Mouse (Mus musculus) forebrain, embryonic 13.5 days (tissue): ENCODE measurements around the gene Lrmda. TPM values are rescaled to one million over a fixed set of nuclear protein-coding genes. Genes with fewer than 3 reads are reported as not detected.

ENCODE experiments used
- ATAC-seq: fragments of 200-750 bp; cut with Nextera tagmentation; 2 replicates; pipeline ENCODE4 v1.8.0; 2017
- H3K27ac ChIP-seq: fragments of 300-500 bp; sonication (generic); 2 replicates; pipeline ENCODE4 v1.5.1; 2015; ENCODE audit warnings: inconsistent platforms, mild to moderate bottlenecking, moderate library complexity
- H3K27me3 ChIP-seq: fragments of 300-500 bp; sonication (generic); 2 replicates; pipeline ENCODE4 v1.6.1; 2015; ENCODE audit warnings: mild to moderate bottlenecking, inconsistent platforms
- H3K36me3 ChIP-seq: fragments of 300-500 bp; sonication (generic); 2 replicates; pipeline ENCODE4 v1.6.1; 2015; ENCODE audit warnings: mild to moderate bottlenecking, inconsistent platforms; ENCODE audit not compliant: poor library complexity, severe bottlenecking
- H3K4me1 ChIP-seq: fragments of 300-500 bp; sonication (generic); 2 replicates; pipeline ENCODE4 v1.6.1; 2015; ENCODE audit warnings: inconsistent platforms
- H3K4me2 ChIP-seq: fragments of 300-500 bp; sonication (generic); 2 replicates; pipeline ENCODE4 v1.6.1; 2015; ENCODE audit warnings: inconsistent platforms, mild to moderate bottlenecking, moderate library complexity
- H3K4me3 ChIP-seq: fragments of 300-500 bp; sonication (generic); 2 replicates; pipeline ENCODE4 v1.5.1; 2015; ENCODE audit warnings: mild to moderate bottlenecking, inconsistent platforms
- H3K9ac ChIP-seq: fragments of 300-500 bp; sonication (generic); 2 replicates; pipeline ENCODE4 v1.6.1; 2015; ENCODE audit warnings: mild to moderate bottlenecking, inconsistent platforms
- H3K9me3 ChIP-seq: fragments of 300-500 bp; sonication (generic); replicated peaks from 2 replicates; pipeline ENCODE4 v1.6.1; 2016; ENCODE audit warnings: inconsistent platforms
- whole genome bisulfite sequencing: fragments of 180-500 bp; shearing (Covaris S2); methylation state at CpG from one replicate; pipeline ENCODE4 v1.1.7; 2015; 5-methylcytosine and 5-hydroxymethylcytosine counted together
- polyA plus RNA-seq: library from polyadenylated mRNA; unstranded; fragments of >200 nt; fragmentation: Nextera tagmentation; extraction: Ambion mirVana; gene quantifications from 2 replicates; pipeline ENCODE4 v1.2.1, GENCODE M21; 2015

The Lrmda gene
- polyA plus RNA-seq, 1 experiment from 2014 or later, result not detected

DNA sequence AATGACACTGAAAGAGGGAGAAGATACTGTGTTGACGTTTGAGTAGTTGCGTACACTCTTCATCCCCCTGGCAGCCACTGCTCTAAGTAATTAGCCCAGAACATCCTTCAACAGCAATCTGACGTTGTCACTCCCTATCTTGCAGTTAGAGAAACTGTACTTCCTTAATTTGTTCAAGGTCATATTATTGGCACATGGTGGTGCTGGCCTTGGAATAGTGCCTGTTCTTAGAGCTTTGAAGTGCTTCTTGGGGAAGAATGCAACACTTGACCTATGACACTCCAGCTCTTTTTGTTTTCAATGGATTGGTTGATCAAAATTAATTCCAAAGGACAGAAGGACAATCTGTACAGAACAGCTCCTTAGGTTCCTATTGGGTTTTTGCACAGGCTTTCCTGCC, 514.0 kb downstream of the Lrmda start:
- H3K27ac ChIP-seq, result no peak overlapping the region
- no peaks in the 10 kb centered on the region for H3K36me3 ChIP-seq
- H3K4me2 ChIP-seq, result no peak overlapping the region
- no peak for ATAC-seq
- no peaks in the 10 kb centered on the region for H3K9me3 ChIP-seq
- H3K27me3 ChIP-seq, result no peaks in the 10 kb centered on the region
- H3K9ac ChIP-seq, result no peak overlapping the region
- H3K4me1 ChIP-seq, result no peaks in the 10 kb centered on the region
- H3K4me3 ChIP-seq, result no peak overlapping the region
- 87% methylated on average over 3 of the region's 3 CpGs for WGBS

DNA sequence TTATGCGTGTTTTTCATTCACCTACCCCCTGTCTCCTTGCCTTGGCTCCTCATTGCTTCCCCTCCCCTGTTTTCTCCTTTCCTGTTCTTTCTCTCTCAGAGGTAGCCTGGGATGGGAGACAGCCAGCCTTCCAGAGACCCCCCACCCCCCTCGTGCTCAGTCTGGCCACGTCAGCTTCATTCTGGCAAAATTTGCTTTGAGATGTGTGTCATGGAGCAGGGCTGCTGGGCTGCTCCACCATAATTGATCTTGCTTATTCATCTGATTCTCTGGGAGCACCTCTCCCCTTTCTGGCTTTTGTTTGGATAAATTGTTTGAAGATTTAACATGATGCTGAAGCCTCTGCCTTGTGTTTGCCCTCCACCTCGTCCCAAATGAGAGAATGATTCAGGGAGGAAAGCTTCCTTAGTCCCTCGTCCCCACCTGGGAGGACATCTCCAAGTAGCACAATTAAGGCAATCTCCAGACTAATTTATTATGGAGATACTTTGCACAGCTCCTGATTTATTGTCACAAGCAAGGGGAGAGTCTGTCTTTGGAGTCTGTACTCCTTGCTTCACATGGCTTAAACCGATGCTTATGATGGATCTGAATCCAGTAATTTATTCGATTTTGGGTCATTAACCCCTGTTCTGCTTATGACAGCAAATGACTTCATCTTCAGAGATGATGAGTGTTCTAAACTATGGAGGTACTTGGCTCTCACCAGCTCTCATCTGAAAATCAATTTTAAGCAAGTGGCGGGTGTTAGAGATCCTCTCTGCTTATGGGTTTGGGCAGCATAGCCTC, 526.6 kb downstream of the Lrmda start:
- Histone ChIP-seq H3K9me3 (no peaks in the 10 kb centered on the region), H3K9ac (no peak overlapping the region), H3K27ac (no peak overlapping the region), H3K36me3 (no peaks in the 10 kb centered on the region), H3K4me2 (no peak overlapping the region), H3K4me1 (peaks cover 22% of the 10 kb centered on the region), H3K27me3 (peaks cover 18% of the 10 kb centered on the region), H3K4me3 (no peak overlapping the region)
- 36% methylated on average over 8 of the region's 8 CpGs for WGBS
- no peak for ATAC-seq

DNA sequence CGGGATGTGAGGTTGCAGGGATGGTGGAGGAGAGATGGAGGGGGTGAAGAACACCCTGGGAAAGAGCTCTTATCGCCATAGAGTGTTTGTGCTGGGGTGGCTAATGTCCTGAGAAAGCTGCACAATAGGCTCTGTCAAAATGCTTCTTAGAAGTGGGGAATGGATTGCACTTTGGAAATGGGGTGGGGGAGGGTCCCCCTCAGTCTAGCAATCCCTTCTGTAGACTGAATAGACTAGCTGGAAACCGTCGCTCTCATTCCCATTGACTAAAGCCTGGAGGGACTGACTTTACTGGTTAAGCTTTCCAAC, 527.1 kb downstream of the Lrmda start:
- no peak overlapping the region for H3K4me3 ChIP-seq
- H3K27ac ChIP-seq, result no peak overlapping the region
- no peak for ATAC-seq
- no peak overlapping the region for H3K4me2 ChIP-seq
- peaks cover 18% of the 10 kb centered on the region for H3K27me3 ChIP-seq
- H3K4me1 ChIP-seq, result peaks cover 22% of the 10 kb centered on the region
- 25% methylated on average over 4 of the region's 4 CpGs for WGBS
- H3K36me3 ChIP-seq, result no peaks in the 10 kb centered on the region
- no peak overlapping the region for H3K9ac ChIP-seq
- H3K9me3 ChIP-seq, result no peaks in the 10 kb centered on the region

DNA sequence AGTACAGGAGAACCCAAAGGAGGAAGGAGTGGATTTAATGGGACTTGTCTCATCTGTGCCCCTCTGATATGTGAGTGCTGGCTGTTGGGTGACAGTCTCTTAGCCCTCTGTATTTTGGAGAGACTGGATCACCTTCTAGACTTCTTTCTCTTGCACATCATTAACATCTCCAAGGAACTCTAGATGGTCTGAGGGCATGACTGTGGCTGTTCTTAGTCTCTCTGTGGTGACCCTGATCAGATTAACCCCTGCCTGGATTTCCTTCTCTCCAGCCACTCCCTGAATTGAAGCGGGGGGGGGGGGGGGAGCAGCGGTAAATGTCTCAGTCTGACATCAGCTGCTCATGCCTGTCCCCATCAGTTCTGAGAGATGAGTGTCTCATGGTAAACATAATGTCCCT, 528.8 kb downstream of the Lrmda start:
- H3K9ac ChIP-seq, result no peak overlapping the region
- no peak overlapping the region for H3K4me3 ChIP-seq
- peaks cover 19% of the 10 kb centered on the region for H3K27me3 ChIP-seq
- H3K36me3 ChIP-seq, result no peaks in the 10 kb centered on the region
- no peak overlapping the region for H3K4me2 ChIP-seq
- no peak overlapping the region for H3K27ac ChIP-seq
- ATAC-seq, result no peak
- no peaks in the 10 kb centered on the region for H3K9me3 ChIP-seq
- 17% methylated on average over 2 of the region's 2 CpGs for WGBS
- peaks cover 29% of the 10 kb centered on the region for H3K4me1 ChIP-seq

DNA sequence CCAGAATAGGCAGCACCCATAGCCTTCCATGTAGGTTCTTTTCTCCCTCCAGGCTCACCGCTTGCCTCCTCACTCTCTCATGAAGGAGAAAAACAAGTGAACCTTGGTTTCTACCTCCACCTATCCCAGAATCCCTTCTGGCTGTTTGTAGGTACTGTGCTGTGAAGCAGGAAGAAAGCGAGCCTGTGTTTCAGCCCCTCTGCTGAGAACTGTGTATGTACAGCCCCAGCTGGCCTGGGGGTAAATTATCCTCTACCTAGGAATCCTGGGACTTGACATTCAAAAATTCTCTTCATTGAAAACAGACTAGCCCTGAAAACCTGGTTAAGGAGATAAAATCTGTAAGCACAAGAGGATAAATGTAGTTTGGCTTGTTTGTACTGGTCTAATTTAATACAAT, 529.7 kb downstream of the Lrmda start:
- no peak overlapping the region for H3K9ac ChIP-seq
- H3K4me2 ChIP-seq, result no peak overlapping the region
- H3K4me3 ChIP-seq, result no peak overlapping the region
- peaks cover 26% of the 10 kb centered on the region for H3K27me3 ChIP-seq
- H3K4me1 ChIP-seq, result peaks cover 29% of the 10 kb centered on the region
- no peak for ATAC-seq
- no peaks in the 10 kb centered on the region for H3K36me3 ChIP-seq
- no peak overlapping the region for H3K27ac ChIP-seq
- H3K9me3 ChIP-seq, result no peaks in the 10 kb centered on the region
- 87% methylated on average over 2 of the region's 2 CpGs for WGBS

DNA sequence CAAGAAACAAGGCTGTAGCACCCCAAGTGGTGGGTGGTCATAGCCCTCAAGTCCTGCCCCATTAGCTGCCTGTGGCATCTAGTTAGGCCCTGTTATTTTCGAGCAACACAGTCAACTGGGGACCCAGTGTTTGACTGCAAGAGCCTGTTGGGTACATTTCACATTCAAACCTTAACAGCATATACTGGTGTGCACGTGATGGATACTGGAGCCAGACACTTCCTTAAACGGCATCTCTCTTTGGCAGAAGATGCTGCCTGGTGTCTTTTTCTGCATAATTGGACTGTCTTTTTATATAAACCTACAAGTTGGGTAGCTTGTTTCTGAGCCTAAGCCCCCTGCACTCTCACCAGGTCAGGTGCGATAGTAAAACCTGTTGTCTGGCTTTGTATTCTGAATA, 532.8 kb downstream of the Lrmda start:
- Histone ChIP-seq H3K36me3 (no peaks in the 10 kb centered on the region), H3K4me2 (no peak overlapping the region), H3K4me3 (no peak overlapping the region), H3K4me1 (peaks cover 8% of the 10 kb centered on the region; the same call in 1 of the 2 replicates), H3K9me3 (no peaks in the 10 kb centered on the region), H3K9ac (no peak overlapping the region), H3K27ac (no peak overlapping the region), H3K27me3 (peaks cover 36% of the 10 kb centered on the region)
- WGBS, result 15% methylated on average over 4 of the region's 4 CpGs
- ATAC-seq, result peak; percentile 51; the same call in 1 of the 2 replicates

DNA sequence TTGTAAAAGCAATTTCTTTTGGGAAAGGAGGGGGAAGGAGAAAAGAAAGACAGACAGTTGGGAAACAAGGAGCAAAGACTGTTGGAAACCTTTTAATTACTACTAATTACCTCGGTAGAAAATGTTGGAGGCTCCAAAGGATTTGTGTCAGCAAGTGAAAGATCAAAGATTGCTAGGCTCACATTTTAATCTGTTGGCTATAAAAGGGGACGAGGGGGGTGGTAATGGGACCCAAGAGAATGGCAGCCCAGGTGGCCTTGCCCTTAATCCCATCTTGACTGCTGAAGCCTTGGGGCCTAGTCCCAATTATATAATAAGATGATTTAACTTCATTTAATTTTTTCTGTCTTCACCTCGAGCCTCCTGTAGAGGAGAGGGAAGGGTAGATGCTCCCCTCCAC, 533.3 kb downstream of the Lrmda start:
- Histone ChIP-seq H3K4me1 (peaks cover 8% of the 10 kb centered on the region; the same call in 1 of the 2 replicates), H3K27ac (no peak overlapping the region), H3K4me3 (no peak overlapping the region), H3K36me3 (no peaks in the 10 kb centered on the region), H3K27me3 (peaks cover 31% of the 10 kb centered on the region), H3K9me3 (no peaks in the 10 kb centered on the region), H3K9ac (no peak overlapping the region), H3K4me2 (no peak overlapping the region)
- WGBS, result 5% methylated on average over 3 of the region's 3 CpGs
- no peak for ATAC-seq

DNA sequence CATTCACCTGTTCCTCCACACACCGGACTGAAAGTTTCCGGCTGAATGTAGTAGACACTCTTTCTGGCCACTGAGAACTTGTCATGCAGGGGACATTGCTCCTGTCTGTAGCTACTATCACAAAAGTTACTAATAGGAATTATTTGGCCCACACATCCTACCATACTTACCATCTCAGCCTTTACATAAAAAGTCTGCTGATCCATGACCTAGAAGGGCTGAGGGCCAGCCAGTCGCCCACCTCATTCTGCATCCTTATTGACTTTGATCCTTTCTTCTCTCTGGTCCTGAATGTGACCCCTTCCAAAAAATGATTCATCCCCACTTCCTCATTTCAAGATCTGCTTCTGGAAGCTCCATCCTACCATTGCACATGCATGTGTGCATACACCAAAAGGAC, 534.2 kb downstream of the Lrmda start:
- no peak overlapping the region for H3K4me3 ChIP-seq
- no peak for ATAC-seq
- H3K9me3 ChIP-seq, result no peaks in the 10 kb centered on the region
- no peak overlapping the region for H3K27ac ChIP-seq
- H3K4me1 ChIP-seq, result peaks cover 8% of the 10 kb centered on the region; the same call in 1 of the 2 replicates
- no peak overlapping the region for H3K9ac ChIP-seq
- WGBS, result 85% methylated on average over 3 of the region's 3 CpGs
- H3K27me3 ChIP-seq, result peaks cover 29% of the 10 kb centered on the region
- H3K36me3 ChIP-seq, result no peaks in the 10 kb centered on the region
- no peak overlapping the region for H3K4me2 ChIP-seq

DNA sequence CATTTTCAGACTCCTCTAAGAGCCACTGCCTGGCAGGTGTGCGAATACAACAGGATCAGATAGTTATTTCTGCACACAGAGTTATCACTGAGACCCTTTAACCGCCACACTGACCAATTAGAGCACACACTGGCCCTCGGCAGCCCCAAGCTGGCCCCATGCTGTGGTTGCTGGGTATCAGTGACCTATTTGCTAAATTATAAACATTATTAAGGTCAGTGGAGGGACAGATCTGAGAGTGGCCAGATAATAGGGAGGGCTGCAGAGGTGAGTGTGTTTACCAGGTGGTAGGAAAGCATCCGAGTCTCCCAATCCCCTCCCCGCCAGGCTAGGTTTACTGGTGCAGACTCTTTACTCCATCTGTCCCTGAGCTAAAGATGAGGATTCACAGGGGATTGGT, 553.0 kb downstream of the Lrmda start:
- 59% methylated on average over 5 of the region's 5 CpGs for WGBS
- H3K4me3 ChIP-seq, result no peak overlapping the region
- no peak overlapping the region for H3K27ac ChIP-seq
- H3K4me2 ChIP-seq, result no peak overlapping the region
- peaks cover 28% of the 10 kb centered on the region for H3K4me1 ChIP-seq
- no peak overlapping the region for H3K9ac ChIP-seq
- H3K27me3 ChIP-seq, result peaks cover 52% of the 10 kb centered on the region
- no peak for ATAC-seq
- H3K36me3 ChIP-seq, result no peaks in the 10 kb centered on the region
- no peaks in the 10 kb centered on the region for H3K9me3 ChIP-seq

DNA sequence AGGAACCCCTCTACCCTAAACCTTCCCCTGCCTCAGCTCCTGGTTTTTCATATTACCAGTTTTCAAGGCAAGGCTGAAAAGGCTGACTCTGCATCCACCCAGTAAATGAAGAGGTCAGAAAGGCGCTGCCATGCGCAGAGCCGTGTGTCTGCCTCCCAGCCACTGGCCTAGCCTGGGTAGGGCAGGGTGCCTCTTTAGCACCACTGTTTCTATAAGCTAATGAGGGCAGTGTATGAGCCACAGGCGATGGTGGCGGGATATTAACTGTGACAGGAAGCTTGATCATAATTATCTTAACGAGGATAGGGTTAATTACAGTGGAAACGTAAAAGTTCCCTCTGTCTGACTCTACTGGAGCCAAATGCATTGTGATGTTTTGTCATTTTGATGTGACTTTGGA, 554.1 kb downstream of the Lrmda start:
- Histone ChIP-seq H3K4me3 (no peak overlapping the region), H3K27ac (no peak overlapping the region), H3K9me3 (no peaks in the 10 kb centered on the region), H3K4me1 (peaks cover 33% of the 10 kb centered on the region), H3K36me3 (no peaks in the 10 kb centered on the region), H3K27me3 (peaks cover 59% of the 10 kb centered on the region), H3K4me2 (no peak overlapping the region), H3K9ac (no peak overlapping the region)
- 57% methylated on average over 7 of the region's 7 CpGs for WGBS
- ATAC-seq, result no peak

DNA sequence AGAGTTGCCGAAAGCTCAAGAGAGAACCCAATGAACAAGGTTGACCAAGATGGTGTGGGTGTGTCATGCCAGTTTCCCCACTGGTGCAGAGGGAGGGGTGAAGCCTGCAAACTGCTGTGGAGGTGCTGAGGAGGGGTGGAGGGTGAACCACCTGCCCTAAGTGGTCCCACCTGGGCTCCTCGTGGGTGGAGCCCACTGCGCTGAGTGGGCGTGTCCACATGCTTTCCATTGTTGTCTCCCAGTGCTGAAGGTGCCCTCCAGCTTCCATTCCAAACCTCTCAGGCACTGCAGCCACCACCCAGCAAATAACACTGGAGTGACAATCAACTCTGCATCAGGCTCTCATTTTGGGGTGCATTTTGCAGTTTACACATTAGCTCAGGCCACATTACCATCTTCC, 554.5 kb downstream of the Lrmda start:
- no peak for ATAC-seq
- Histone ChIP-seq H3K27ac (no peak overlapping the region), H3K9me3 (no peaks in the 10 kb centered on the region), H3K4me3 (no peak overlapping the region), H3K4me1 (peaks cover 33% of the 10 kb centered on the region), H3K36me3 (no peaks in the 10 kb centered on the region), H3K9ac (no peak overlapping the region), H3K4me2 (no peak overlapping the region), H3K27me3 (peaks cover 63% of the 10 kb centered on the region)
- WGBS, result 83% methylated on average over 4 of the region's 4 CpGs

DNA sequence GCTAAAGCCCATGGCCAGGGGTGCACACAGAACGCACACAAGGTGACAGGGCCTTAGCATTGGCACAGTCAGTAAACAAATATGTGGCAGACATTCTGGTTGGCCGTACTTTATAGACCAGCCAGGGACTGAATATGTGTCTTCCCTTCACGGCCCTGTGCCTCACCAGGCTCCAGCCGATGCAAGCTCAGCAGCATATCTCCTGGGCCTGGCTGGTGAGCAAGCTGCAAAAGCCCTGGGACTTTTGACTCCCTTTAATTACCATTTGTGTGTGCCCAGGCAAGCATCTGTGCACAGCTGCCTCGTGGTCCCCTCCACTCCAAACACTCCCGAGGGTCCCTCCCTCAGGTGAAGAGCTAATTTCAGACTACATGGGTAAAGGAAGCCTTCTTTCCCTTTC, 556.9 kb downstream of the Lrmda start:
- ATAC-seq, result no peak
- H3K4me2 ChIP-seq, result no peak overlapping the region
- no peak overlapping the region; the same call in 1 of the 2 replicates for H3K9ac ChIP-seq
- H3K27ac ChIP-seq, result no peak overlapping the region
- peaks cover 70% of the 10 kb centered on the region for H3K27me3 ChIP-seq
- WGBS, result 30% methylated on average over 6 of the region's 6 CpGs
- no peak overlapping the region for H3K4me3 ChIP-seq
- no peaks in the 10 kb centered on the region for H3K9me3 ChIP-seq
- no peaks in the 10 kb centered on the region for H3K36me3 ChIP-seq
- peaks cover 38% of the 10 kb centered on the region for H3K4me1 ChIP-seq

DNA sequence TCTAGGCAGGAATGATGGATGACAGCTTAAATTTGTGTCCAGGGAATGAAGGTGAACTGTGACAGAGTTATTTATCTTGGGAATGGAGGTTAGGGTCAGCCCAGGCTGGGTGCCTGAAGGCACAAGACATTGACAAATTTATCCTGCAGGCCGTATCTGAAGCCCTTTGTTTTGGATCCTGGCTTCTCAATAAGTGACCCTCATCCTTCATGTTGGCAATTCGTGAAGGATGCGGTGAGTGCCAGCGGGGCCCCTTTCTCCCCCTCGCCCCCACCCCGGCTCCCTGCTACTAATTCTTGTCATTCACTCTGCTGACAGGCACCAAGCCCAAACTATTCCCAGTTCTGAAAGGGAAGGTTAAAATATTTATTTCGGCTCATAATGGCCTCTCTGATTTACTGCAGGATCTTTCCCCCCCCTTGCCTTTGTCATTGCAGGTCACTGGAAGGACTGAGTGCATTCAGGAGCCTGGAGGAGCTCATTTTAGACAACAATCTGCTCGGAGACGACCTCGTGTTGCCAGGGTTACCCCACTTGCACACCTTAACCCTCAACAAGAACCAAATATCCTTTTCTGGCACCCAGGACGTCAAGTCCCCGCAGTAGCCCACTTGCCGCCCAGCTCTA, 558.0 kb downstream of the Lrmda start:
- Histone ChIP-seq H3K27me3 (peaks cover 60% of the 10 kb centered on the region), H3K4me1 (peaks cover 38% of the 10 kb centered on the region), H3K27ac (no peak overlapping the region), H3K36me3 (no peaks in the 10 kb centered on the region), H3K4me3 (no peak overlapping the region), H3K9ac (no peak overlapping the region), H3K4me2 (peak overlapping the region; percentile 18), H3K9me3 (no peaks in the 10 kb centered on the region)
- 21% methylated on average over 13 of the region's 13 CpGs for WGBS
- no peak for ATAC-seq
